ENCODE assay signal across 8 mouse cellular contexts in the genomic region with DNA sequence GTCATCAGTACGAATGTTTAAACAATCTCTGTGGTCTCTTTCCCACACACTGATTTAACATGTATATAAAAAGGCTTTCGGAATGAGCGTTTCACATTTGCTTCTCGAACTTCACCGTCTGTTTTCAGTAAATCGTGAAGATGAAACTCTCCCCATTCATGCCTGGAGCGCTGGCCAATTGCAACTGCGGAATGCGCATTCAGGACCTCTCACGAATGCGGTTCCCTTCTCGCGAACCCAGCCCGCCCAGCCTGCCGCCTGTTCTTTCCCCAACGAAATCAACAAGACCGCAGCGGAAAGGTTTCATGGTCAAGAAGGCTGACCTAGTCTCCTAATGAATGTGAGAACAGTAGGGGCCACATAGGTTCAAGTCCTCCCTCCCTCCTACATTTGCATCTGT.
A peak's percentile ranks its signal among the peaks of the same experiment; 100 is the strongest.
DNase-seq lines count a peak whose midpoint lies in the region; ATAC-seq lines count a peak whose summit lies in the region.

No protein-coding gene starts in this region.

- DNase-seq in kidney, postnatal 14 days, result no peak
- peak; percentile 62 for DNase-seq in embryo, embryonic 10.5 days (ENCODE audit: low spot score)
- DNase-seq in mesoderm, embryonic 11.5 days (ENCODE audit: low read depth, low spot score), result peak; percentile 44
- DNase-seq in left cerebral cortex, adult 9 months (ENCODE audit: low spot score in 2 of 2), result no peak
- DNase-seq in frontal cortex, postnatal 10 days (ENCODE audit: low spot score in 2 of 2), result no peak
- DNase-seq in cerebellum, postnatal 25 days, result no peak

- H3K27ac ChIP-seq in kidney, embryonic 15.5 days, result peak overlapping the region; percentile 67
- H3K27ac ChIP-seq in hindbrain, embryonic 15.5 days (replicated peaks), result no peak overlapping the region

- 23% methylated on average over 18 of the region's 18 CpGs for WGBS in kidney, embryonic 15.5 days
- 18% methylated on average over 18 of the region's 18 CpGs for WGBS in hindbrain, embryonic 15.5 days

- no peak for ATAC-seq in kidney, embryonic 15.5 days (replicated peaks; ENCODE audit: low FRiP score)
- ATAC-seq in hindbrain, embryonic 15.5 days (ENCODE audit: low FRiP score, low read depth), result no peak

- H3K9me3 ChIP-seq in kidney, embryonic 15.5 days (replicated peaks), result no peaks in the 10 kb centered on the region
- H3K9me3 ChIP-seq in hindbrain, embryonic 15.5 days, result no peaks in the 10 kb centered on the region

- peak overlapping the region; percentile 4; the same call in 1 of the 2 replicates for H3K4me3 ChIP-seq in kidney, embryonic 15.5 days (replicated peaks)
- H3K4me3 ChIP-seq in hindbrain, embryonic 15.5 days, result no peak overlapping the region

- H3K27me3 ChIP-seq in kidney, embryonic 15.5 days, result no peaks in the 10 kb centered on the region; the same call in 1 of the 2 replicates
- peaks cover 18% of the 10 kb centered on the region for H3K27me3 ChIP-seq in hindbrain, embryonic 15.5 days

- peaks cover 49% of the 10 kb centered on the region for H3K4me1 ChIP-seq in kidney, embryonic 15.5 days
- H3K4me1 ChIP-seq in hindbrain, embryonic 15.5 days (replicated peaks), result 0 out of 2 replicates have a peak, but pooled peaks cover 6% of the 10 kb centered on the region

- H3K36me3 ChIP-seq in kidney, embryonic 15.5 days, result no peaks in the 10 kb centered on the region
- H3K36me3 ChIP-seq in hindbrain, embryonic 15.5 days, result no peaks in the 10 kb centered on the region

- H3K9ac ChIP-seq in kidney, embryonic 15.5 days, result no peak overlapping the region
- no peak overlapping the region for H3K9ac ChIP-seq in hindbrain, embryonic 15.5 days

- peak overlapping the region; percentile 37 for H3K4me2 ChIP-seq in kidney, embryonic 15.5 days
- H3K4me2 ChIP-seq in hindbrain, embryonic 15.5 days, result peak overlapping the region; percentile 3; the same call in 1 of the 2 replicates

Comparison
In these comparisons a context has a peak if more than half of its experiments do, and no peak if none do; other contexts are left out.
1. DNase-seq: peak in embryo, embryonic 10.5 days (single experiment) and mesoderm, embryonic 11.5 days (single experiment); none in kidney, postnatal 14 days (single experiment), left cerebral cortex, adult 9 months (0 of 2), frontal cortex, postnatal 10 days (0 of 2) and cerebellum, postnatal 25 days (0 of 2).